Comparison of ENCODE assay signal across 8 mouse cellular contexts in genomic region chr4:131784034-131784433, GRCm38 (mm10). TPM values are rescaled to one million over a fixed set of nuclear protein-coding genes. Genes with fewer than 3 reads are reported as not detected.
DNase-seq lines count a peak whose midpoint lies in the region; TF ChIP-seq lines count a peak whose summit lies in the region.
"Had no signal": no experiment of that assay in that cellular context is flagged by ENCODE, and none has a peak within 500 bp of the region (broad histone marks: within the 10 kb centered on the region; RNA-seq: fewer than 3 reads in every experiment).

No protein-coding gene starts in this region.

- WGBS in liver, adult 2 months: 17% methylated on average over 9 of the region's 9 CpGs

- peak; percentile 31 for TF ChIP-seq RAD21 in MEL (IDR thresholded peaks at IDR 0.05; ENCODE audit: low read depth, low read length)

- no peak overlapping the region for H3K27ac ChIP-seq in MEL (ENCODE audit: control insufficient read depth, low read depth, low read length)
- no peak overlapping the region for H3K27ac ChIP-seq in liver, adult 2 months (replicated peaks; ENCODE audit: insufficient read depth, low read depth, low read length)

- no peaks in the 10 kb centered on the region for H3K27me3 ChIP-seq in MEL (ENCODE audit: control insufficient read depth in 1 of 2, insufficient read depth in 2 of 2, low read length in 2 of 2)
- 0 out of 2 replicates have a peak, but pooled peaks cover 2% of the 10 kb centered on the region for H3K27me3 ChIP-seq in liver, adult 2 months (ENCODE audit: control insufficient read depth, insufficient read depth, low read length)

- H3K9ac ChIP-seq in MEL (ENCODE audit: control insufficient read depth, low read depth, low read length, poor library complexity, severe bottlenecking): no peak overlapping the region
- no peak overlapping the region for H3K9ac ChIP-seq in liver, adult 2 months (ENCODE audit: low read depth, low read length)

- intact Hi-C loops in left cerebral cortex, postnatal 36 days (cut with DNase I): loop anchor here (5.0 kb wide), 1 partner anchor 53 kb away; the partner anchor contains the start of gene Ptpru

- no peaks in the 10 kb centered on the region for H3K79me2 ChIP-seq in MEL (ENCODE audit: control insufficient read depth, insufficient read depth, low read length, poor library complexity)
- no peaks in the 10 kb centered on the region for H3K79me2 ChIP-seq in liver, adult 2 months (ENCODE audit: control insufficient read depth, insufficient read depth, low read length)

- no peaks in the 10 kb centered on the region for H3K36me3 ChIP-seq in MEL (ENCODE audit: control insufficient read depth in 1 of 2, insufficient read depth in 2 of 2, low read length in 2 of 2)
- no peaks in the 10 kb centered on the region for H3K36me3 ChIP-seq in liver, adult 2 months (ENCODE audit: control insufficient read depth, insufficient read depth, low read length)

- no peak for TF ChIP-seq POLR2A in MEL (IDR thresholded peaks at IDR 0.05; ENCODE audit: control insufficient read depth in 1 of 2, insufficient read depth in 1 of 2, low read depth in 1 of 2, low read length in 2 of 2, poor library complexity in 1 of 2)
- no peak for TF ChIP-seq POLR2A in liver, adult 2 months (IDR thresholded peaks at IDR 0.05; ENCODE audit: extremely low read depth, insufficient read depth, low read length)

- DNase-seq in left cerebral cortex, adult 18-20 months (ENCODE audit: low spot score in 2 of 2): peak; percentile 39 to 54
- DNase-seq in left cerebral cortex, postnatal 36 days (ENCODE audit: low spot score in 2 of 2): no peak
- peak; percentile 40 for DNase-seq in MEL (ENCODE audit: low read depth, low spot score)
- peak; percentile 57 for DNase-seq in adrenal gland, postnatal 25 days
- DNase-seq in fibroblast of lung, adult 2 months (ENCODE audit: low read depth): peak; percentile 5
- peak; percentile 36 for DNase-seq in liver, adult 2 months (ENCODE audit: extremely low read depth, low read depth, low spot score)
- peak; percentile 63 for DNase-seq in right cerebral cortex, postnatal 4 days

- TF ChIP-seq EP300 in MEL (IDR thresholded peaks at IDR 0.05; ENCODE audit: low read depth in 1 of 2, low read length in 2 of 2): no peak

- no peak overlapping the region for H3K4me3 ChIP-seq in MEL (ENCODE audit: control insufficient read depth in 1 of 2, insufficient read depth in 1 of 2, low read depth in 2 of 2, low read length in 2 of 2)
- H3K4me3 ChIP-seq in liver, adult 2 months (ENCODE audit: insufficient read depth, low read depth, low read length): no peak overlapping the region

- no peaks in the 10 kb centered on the region for H3K9me3 ChIP-seq in MEL (replicated peaks; ENCODE audit: insufficient read depth, low read length)

- peak; percentile 54 to 79 (median 65) for TF ChIP-seq CTCF in MEL (IDR thresholded peaks at IDR 0.05 in 2 of 3, conservative IDR thresholded peaks at IDR 0.05 in 1 of 3; ENCODE audit: control insufficient read depth in 1 of 3, insufficient read depth in 1 of 3, low read depth in 2 of 3, low read length in 3 of 3, poor library complexity in 1 of 3, severe bottlenecking in 1 of 3)
- TF ChIP-seq CTCF in liver, adult 2 months (IDR thresholded peaks at IDR 0.05; ENCODE audit: low read depth, low read length): peak; percentile 89

- no peaks in the 10 kb centered on the region for H3K4me1 ChIP-seq in MEL (ENCODE audit: control insufficient read depth in 1 of 2, insufficient read depth in 2 of 2, low read length in 2 of 2)
- H3K4me1 ChIP-seq in liver, adult 2 months (ENCODE audit: control insufficient read depth, insufficient read depth, low read length): no peaks in the 10 kb centered on the region

TF ChIP-seq in MEL, 35 proteins besides CTCF, POLR2A, EP300 and RAD21:
- TF ChIP-seq CHD2 (IDR thresholded peaks at IDR 0.05; ENCODE audit: low read length): no peak
- TF ChIP-seq SMC3 (IDR thresholded peaks at IDR 0.05; ENCODE audit: low read depth, low read length): peak; percentile 40
- TF ChIP-seq UBTF (IDR thresholded peaks at IDR 0.05; ENCODE audit: borderline replicate concordance, insufficient read depth, low read depth, low read length): no peak
- no peak for TF ChIP-seq JUND (IDR thresholded peaks at IDR 0.05; ENCODE audit: low read depth, low read length)
TF ChIP-seq in MEL: peak in this region for 1.

RNA-seq across cellular contexts. Expression of gene Ptpru, which starts 54.1 kb away (rescaled TPM):
- 10 to 100 TPM; 33.2 to 47.6 TPM for total RNA-seq in left cerebral cortex, adult 18-20 months (2021)
- 10 to 100 TPM; 44.6 to 57.4 TPM for total RNA-seq in left cerebral cortex, postnatal 36 days (2021)
- 3.1 and 3.4 TPM in 2 replicates for total RNA-seq in MEL (2012; rRNA removed)
- 1 to 10 TPM in 1 of 2 experiments, not detected in 1; 6.8 TPM for polyA plus RNA-seq in MEL (2012; ENCODE audit: insufficient read depth in 1 of 2, insufficient read length in 2 of 2, low read depth in 1 of 2, low replicate concordance in 2 of 2, missing spikeins in 1 of 2)
- total RNA-seq in adrenal gland, postnatal 25 days (2021): 44.5 and 46.1 TPM in 2 replicates
- total RNA-seq in liver, adult 2 months (2014; rRNA removed): 0.09 and 0.40 TPM in 2 replicates
- polyA plus RNA-seq in liver, adult 2 months (2012; rRNA removed): 0.27 and 0.40 TPM in 2 replicates
- total RNA-seq: neutrophil, adult 5-6 weeks had no signal

RNA-seq across cellular contexts. Expression of gene Mecr, which starts 59.2 kb away (rescaled TPM):
- total RNA-seq in left cerebral cortex, adult 18-20 months (2021): 10 to 100 TPM; 28.9 to 31.7 TPM
- 10 to 100 TPM; 27.1 to 32.4 TPM for total RNA-seq in left cerebral cortex, postnatal 36 days (2021)
- 71.5 and 92.1 TPM in 2 replicates for total RNA-seq in MEL (2012; rRNA removed)
- 100 to 1,000 TPM in 1 of 2 experiments, not detected in 1; 137 TPM for polyA plus RNA-seq in MEL (2012; ENCODE audit: insufficient read depth in 1 of 2, insufficient read length in 2 of 2, low read depth in 1 of 2, low replicate concordance in 2 of 2, missing spikeins in 1 of 2)
- 81.7 and 96.8 TPM in 2 replicates for total RNA-seq in adrenal gland, postnatal 25 days (2021)
- 34.8 and 40.5 TPM in 2 replicates for total RNA-seq in liver, adult 2 months (2014; rRNA removed)
- polyA plus RNA-seq in liver, adult 2 months (2012; rRNA removed): 35.7 and 39.4 TPM in 2 replicates

Comparison
In these comparisons a context has a peak if more than half of its experiments do, and no peak if none do; other contexts are left out.
1. DNase-seq: peak in left cerebral cortex, adult 18-20 months (2 of 2), MEL (single experiment), adrenal gland, postnatal 25 days (single experiment), fibroblast of lung, adult 2 months (single experiment), liver, adult 2 months (single experiment) and right cerebral cortex, postnatal 4 days (single experiment); none in left cerebral cortex, postnatal 36 days (0 of 2).